Mouse (Mus musculus) right cerebral cortex, adult 2 months (tissue): ENCODE measurements at regions not wholly inside any gene's neighbourhood (a gene's known extent, or its start where the extent isn't known, plus 50 kb on each side); places are given as distances from the start of the nearest gene placed in this dataset.
A peak's percentile ranks its signal among the peaks of the same experiment; 100 is the strongest.

Experiments used
- DNase-seq, 2 experiments: peaks; one replicate each; pipeline ENCODE4 v3.0.0; 2021 to 2022; ENCODE audit warnings: low spot score in 2 of 2

DNA sequence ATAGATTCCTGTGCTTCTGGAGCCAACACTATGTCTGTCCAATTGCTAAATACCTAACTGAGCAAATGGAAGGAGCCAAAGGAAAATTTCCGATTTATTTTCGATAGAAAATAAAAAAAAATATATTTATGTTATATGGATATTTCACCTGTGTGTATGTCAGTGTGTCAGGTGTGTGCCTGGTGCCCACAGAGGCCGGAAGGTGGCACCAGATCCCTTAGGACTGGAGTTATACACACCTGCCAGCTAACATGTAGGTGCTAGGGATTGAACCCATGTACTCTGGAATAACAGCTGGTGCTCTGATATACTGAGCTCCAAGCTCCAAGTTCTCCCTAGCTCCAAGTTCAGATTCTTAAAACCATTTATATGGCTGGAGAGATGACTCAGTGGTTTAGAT is 79.0 kb downstream of the Mfsd1 start:
- DNase-seq: no peak

DNA sequence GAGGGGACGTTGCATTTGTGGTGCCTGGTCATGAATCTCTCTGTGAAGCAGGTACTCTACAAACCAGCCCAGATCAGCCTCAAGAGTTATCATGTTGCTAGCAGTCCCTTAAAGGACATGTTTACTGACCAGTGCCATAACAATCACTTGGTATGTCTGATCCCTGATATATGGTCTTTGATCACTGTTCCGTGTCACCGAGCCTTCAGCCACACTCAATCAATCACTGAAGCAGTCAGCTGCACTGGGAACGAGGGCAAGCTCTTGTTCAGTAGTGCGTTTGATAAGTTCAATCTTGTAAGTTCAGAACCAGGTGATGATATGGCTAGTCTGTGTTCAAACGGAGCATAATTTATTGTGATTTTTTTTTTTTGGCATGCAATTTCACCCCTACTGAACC is 126.8 kb downstream of the Mfsd1 start:
- no peak for DNase-seq

DNA sequence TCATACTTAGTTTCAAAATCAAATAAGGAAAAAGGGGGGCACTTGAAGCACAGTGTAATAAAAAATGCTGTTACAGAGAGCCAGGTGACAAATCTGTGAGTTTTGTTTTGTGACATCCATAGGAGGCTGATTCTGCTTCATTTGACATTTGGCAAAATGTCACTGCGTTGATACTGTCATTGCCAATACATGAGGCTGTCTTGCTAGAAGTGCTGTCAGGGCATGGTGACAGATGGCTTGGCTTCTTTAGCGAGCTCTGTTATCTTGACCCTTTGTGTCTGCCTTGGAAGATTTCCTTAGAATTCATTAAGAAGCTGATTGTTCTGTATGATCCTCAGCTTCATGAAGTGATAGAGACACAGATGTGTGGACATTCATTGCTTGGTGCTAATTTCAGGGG is 129.2 kb downstream of the Mfsd1 start:
- DNase-seq: no peak

DNA sequence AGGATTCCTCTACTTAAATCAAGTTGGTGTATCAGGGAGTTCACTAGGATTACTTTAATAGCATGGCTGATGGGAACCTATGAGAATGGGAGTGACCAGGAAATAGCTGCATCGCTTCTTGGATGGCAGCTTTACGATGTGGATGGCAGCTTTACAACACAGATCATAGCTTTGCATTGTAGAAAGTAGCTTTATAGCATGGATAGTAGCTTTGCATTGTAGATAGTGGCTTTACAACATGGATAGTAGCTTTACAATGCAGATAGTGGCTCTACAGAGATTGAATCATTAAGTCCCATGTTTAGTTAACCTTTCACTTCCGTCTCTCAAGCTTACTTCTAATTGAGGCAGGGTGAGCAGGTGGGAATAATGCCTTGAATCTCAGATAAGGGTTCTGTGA is 149.4 kb downstream of the Mfsd1 start:
- DNase-seq: no peak

DNA sequence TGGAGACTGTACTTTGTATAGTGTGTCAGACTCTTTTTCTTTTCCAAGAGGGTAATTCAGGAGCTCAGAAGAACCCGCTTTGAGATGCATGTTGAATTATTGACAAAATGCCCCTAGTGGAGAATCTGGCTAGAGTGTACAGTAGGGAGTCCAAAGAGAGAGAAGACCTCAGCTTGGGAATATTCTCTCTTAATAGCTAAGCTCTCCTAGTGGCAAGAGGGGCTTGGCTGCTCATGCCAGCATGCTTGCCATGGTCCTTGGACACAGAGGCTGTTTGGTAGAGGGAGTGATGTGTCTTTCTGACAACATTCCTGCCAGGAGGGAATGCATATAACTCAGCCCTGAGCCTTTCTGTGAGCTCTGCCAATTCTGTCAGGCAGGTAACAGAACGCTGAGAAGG is 150.3 kb downstream of the Mfsd1 start:
- DNase-seq: peak; percentile 5

DNA sequence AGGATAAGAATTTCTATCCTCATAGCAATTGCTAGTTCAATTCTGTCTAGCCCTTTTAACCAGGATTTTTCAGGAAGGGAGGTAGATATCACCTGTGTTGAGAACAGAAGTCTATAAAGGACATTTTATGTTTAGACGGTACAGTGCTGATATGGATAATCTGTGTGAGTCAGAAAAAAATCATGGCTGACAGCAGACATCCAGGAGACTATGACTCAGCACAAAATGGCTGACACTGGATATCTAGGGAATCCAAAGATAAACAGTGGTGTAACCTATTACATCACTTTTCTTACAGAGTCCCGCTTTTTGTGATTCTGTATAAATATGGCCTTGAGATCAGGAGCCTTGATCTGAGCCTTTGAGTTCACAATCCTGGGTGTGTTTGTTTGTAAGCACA is 137.8 kb upstream of the Iqcj start:
- DNase-seq: no peak

DNA sequence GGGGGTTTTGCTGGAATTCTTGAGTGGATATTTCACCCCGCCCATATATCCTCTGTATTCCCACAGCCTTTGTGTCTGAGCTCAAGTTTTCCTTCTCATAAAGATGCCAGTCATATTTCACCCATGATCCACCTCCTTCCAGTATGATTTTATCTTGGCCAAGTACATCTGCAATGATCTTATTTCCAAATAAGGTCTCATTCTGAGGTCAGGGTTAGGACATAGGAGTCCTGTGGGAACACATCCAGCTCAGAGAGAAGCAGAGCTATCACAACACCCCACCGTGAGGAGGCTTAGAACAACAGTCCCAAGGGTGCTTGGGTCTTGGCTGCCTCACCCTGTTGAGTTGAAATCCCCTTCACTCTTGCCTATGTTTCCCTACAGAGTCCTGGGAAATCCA is 123.4 kb upstream of the Iqcj start:
- no peak for DNase-seq

DNA sequence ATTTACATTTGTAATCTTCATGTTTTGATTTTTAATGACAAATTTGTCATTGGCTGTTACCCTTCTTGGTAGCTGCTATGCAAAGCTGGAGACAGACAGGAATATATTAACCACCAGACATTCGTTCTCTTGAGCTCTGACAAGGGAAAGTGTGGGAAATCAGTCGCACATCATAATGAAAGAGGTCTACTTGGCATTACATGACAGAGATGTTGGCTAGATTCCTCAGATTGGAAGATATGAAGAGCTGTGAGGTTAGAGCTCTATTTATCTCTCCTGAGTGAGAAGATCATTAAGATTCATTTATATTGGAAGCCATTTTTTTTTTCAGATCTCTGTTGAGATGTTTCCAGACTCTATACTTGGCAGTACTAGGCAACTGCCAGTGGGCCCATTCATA is 118.6 kb upstream of the Iqcj start:
- no peak for DNase-seq

DNA sequence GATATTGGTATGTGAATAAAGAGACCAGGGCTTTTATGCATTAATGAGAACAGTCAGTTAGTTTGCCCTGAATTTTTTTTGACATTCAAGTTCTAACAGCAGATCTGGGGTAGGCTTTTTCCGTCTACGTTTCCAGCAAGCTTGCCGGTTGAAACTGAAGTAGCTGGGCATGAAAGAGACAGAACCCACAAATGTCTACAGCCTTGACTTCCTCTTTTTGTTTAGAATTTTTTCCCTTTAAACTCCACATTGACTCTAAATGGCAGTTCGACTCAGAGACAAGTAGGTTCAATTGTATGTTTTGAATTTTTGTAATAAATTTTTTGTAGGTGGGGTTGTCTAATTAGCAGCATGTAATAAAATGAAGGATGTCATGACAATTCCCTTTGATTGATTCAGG is 109.8 kb upstream of the Iqcj start:
- DNase-seq: no peak

DNA sequence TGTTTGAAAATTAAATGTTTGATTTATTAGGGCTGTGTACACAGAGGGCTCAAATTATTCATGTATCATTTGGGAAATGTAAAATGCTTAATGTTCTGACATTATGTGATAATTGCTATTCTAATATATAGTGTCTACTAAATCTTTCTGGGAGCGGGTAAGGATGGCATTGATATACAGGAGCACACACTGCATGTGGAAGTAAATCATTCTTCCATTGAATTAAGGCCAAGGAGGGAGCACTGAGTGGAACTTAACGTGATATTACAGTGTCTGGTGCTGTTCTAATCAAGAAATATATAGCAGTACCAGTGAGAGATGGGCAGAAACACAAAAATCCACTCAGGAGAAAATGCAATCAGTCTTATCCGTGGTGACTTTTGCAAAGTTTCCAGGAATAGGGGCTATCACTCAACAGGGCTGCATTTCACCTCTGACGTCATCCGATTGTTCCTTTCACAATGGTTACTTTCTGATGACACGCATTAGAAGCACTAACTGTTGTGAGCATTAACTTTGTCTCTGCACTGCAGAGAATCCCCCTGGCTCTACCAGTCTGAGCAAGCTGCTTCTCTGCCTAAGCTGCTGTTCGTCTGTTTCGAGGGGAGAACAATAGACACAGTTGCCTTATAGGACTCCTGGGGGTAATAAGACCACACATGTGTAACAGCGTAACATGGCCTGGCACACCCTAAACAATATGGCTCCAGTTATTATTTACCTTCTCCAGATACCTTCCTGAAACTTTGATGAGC is 85.0 kb upstream of the Iqcj start:
- no peak for DNase-seq

DNA sequence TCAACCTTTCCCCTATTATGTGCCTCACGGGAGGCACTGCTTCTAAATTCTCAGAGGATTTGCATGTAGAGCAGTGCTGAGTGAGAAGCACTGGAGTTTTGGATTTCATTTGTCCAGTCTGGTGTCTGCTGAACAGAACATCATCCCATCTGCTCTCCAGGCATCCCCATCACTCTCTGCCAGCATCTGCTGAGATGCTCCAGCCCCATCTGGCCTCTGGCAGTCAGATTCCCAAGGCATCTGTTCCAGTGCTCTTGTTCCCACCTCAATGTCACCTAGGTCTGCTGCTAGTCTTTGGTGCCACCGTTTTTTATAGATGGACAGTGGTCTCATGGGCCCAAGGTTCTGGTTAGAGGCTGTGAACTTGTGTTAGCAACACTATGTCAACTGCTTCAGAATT is 63.9 kb upstream of the Iqcj start:
- no peak for DNase-seq

DNA sequence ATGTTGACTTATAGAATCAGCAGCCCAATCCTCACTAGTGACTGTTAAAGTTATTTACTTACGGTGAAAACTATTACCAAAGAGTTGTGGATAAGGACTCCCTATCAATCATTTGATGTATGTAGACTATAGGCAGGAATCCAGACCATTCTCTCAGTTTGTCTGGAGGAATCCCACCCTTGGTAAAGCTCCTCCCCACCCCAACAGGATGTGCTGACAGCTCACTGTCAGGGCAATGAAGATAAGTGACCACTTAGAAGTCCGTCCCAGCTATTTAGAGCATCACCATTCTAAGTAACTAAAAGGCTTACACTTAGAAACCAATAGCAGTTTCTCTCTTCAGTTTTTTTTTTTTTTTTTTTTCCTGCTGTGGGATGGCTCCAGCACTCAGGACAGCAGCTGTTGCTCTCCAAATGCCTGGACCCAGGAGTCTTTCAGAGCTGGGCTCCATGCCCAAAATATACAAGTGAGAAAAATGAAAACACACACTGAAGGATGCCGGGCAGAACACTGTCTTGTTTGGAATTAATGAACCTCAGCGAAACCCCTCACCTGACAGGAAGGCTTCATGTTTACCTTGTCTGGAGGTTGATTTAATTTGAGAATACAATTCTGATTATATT is 58.9 kb upstream of the Iqcj start:
- DNase-seq: no peak
